Mouse (Mus musculus): ENCODE data around the gene Soga1. TPM values are rescaled to one million over a fixed set of nuclear protein-coding genes. Genes with fewer than 3 reads are reported as not detected.

The Soga1 gene
- polyA plus RNA-seq, 1 experiment from 2014 or later, result 4.4 TPM

- 82% methylated on average over 7 of the region's 7 CpGs for WGBS
- Histone ChIP-seq H3K36me3 (ENCODE audit: control insufficient read depth, insufficient read depth, low read length) (no peaks in the 10 kb centered on the region), H3K4me3 (ENCODE audit: low read length) (no peak overlapping the region), H3K9me3 (ENCODE audit: control insufficient read depth, low read length) (no peaks in the 10 kb centered on the region), H3K4me1 (ENCODE audit: control insufficient read depth, insufficient read depth, low read depth, low read length) (no peaks in the 10 kb centered on the region; the same call in 1 of the 2 replicates), H3K4me2 (ENCODE audit: low read length) (no peak overlapping the region), H3K27ac (ENCODE audit: low read depth, low read length) (no peak overlapping the region), H3K27me3 (replicated peaks; ENCODE audit: control insufficient read depth, insufficient read depth, low read length) (no peaks in the 10 kb centered on the region), H3K9ac (ENCODE audit: low read depth, low read length) (no peak overlapping the region)
- ATAC-seq, result no peak
Measured at GRCm38 (mm10) chr2:157084831-157085585, 6.0 kb upstream of the Soga1 start.

- Histone ChIP-seq H3K27ac (ENCODE audit: low read depth, low read length) (no peak overlapping the region), H3K4me2 (ENCODE audit: low read length) (no peak overlapping the region), H3K4me1 (ENCODE audit: control insufficient read depth, insufficient read depth, low read depth, low read length) (peaks cover 10% of the 10 kb centered on the region), H3K9me3 (ENCODE audit: control insufficient read depth, low read length) (no peaks in the 10 kb centered on the region), H3K4me3 (ENCODE audit: low read length) (no peak overlapping the region), H3K27me3 (replicated peaks; ENCODE audit: control insufficient read depth, insufficient read depth, low read length) (no peaks in the 10 kb centered on the region), H3K9ac (ENCODE audit: low read depth, low read length) (no peak overlapping the region), H3K36me3 (ENCODE audit: control insufficient read depth, insufficient read depth, low read length) (no peaks in the 10 kb centered on the region)
- ATAC-seq, result no peak
- 27% methylated on average over 7 of the region's 7 CpGs for WGBS
Measured at GRCm38 (mm10) chr2:157081960-157082359, 2.9 kb upstream of the Soga1 start.

DNA sequence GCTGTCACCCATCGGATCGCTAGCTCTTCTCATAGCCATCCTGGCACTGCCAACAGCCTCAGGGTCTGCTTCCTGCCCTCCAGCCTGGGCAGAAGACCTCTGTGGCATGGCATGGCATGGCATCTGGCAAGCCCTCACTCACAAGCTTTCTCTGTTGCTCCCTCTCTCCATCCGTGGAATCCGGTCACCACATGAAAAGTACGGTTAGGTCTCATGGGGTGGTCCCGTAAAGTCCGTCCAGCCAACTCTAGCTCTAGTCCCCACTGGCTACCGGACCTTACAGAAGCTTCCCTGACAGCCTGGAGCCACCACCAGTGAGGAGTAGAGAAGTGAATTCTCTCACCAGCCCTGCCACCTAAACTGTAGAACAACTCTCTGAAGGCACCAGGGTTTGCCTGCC is 2.3 kb upstream of the Soga1 start:
- Histone ChIP-seq H3K27me3 (replicated peaks; ENCODE audit: control insufficient read depth, insufficient read depth, low read length) (no peaks in the 10 kb centered on the region), H3K4me3 (ENCODE audit: low read length) (no peak overlapping the region), H3K4me2 (ENCODE audit: low read length) (no peak overlapping the region), H3K9me3 (ENCODE audit: control insufficient read depth, low read length) (no peaks in the 10 kb centered on the region), H3K9ac (ENCODE audit: low read depth, low read length) (no peak overlapping the region), H3K36me3 (ENCODE audit: control insufficient read depth, insufficient read depth, low read length) (no peaks in the 10 kb centered on the region), H3K27ac (ENCODE audit: low read depth, low read length) (no peak overlapping the region), H3K4me1 (ENCODE audit: control insufficient read depth, insufficient read depth, low read depth, low read length) (peaks cover 16% of the 10 kb centered on the region)
- WGBS, result 94% methylated on average over 8 of the region's 8 CpGs
- ATAC-seq, result no peak

- peak; percentile 0; the same call in 1 of the 2 replicates for ATAC-seq
- 7% methylated on average over 16 of the region's 16 CpGs for WGBS
- H3K4me1 ChIP-seq (ENCODE audit: control insufficient read depth, insufficient read depth, low read depth, low read length), result peaks cover 32% of the 10 kb centered on the region
- peak overlapping the region; percentile 96 for H3K4me2 ChIP-seq (ENCODE audit: low read length)
- no peaks in the 10 kb centered on the region for H3K27me3 ChIP-seq (replicated peaks; ENCODE audit: control insufficient read depth, insufficient read depth, low read length)
- peak overlapping the region; percentile 99 for H3K27ac ChIP-seq (ENCODE audit: low read depth, low read length)
- H3K9ac ChIP-seq (ENCODE audit: low read depth, low read length), result peak overlapping the region; percentile 88
- H3K36me3 ChIP-seq (ENCODE audit: control insufficient read depth, insufficient read depth, low read length), result no peaks in the 10 kb centered on the region
- no peaks in the 10 kb centered on the region for H3K9me3 ChIP-seq (ENCODE audit: control insufficient read depth, low read length)
- H3K4me3 ChIP-seq (ENCODE audit: low read length), result peak overlapping the region; percentile 82
Measured at GRCm38 (mm10) chr2:157079701-157080180, 687 bp upstream of the Soga1 start.

- peaks cover 41% of the 10 kb centered on the region for H3K4me1 ChIP-seq (ENCODE audit: control insufficient read depth, insufficient read depth, low read depth, low read length)
- WGBS, result 0% methylated on average over 34 of the region's 79 CpGs
Measured at GRCm38 (mm10) chr2:157078059-157078792, 828 bp downstream of the Soga1 start.

DNA sequence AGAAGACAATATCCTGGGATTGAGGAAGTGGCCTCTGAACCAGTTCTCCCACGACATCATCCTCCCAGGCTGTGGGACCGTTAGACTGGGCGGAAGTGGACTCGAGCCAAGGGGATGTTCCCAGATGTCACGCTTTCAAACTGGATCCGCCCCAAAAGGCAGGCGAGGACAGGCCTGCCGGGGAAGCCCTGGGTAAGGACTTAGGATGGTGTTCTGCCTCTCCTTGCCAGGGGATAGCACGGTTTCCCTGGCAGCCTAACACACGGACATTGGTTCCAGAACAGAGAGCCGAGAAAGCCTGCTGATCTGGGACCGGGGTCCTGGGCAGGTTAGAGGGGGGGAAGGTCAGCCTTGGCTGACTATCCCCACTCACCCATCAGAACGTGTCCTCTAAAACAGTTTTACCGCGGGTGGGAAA is 1.4 kb downstream of the Soga1 start:
- Histone ChIP-seq H3K9ac (ENCODE audit: low read depth, low read length) (peak overlapping the region; percentile 88), H3K27ac (ENCODE audit: low read depth, low read length) (peak overlapping the region; percentile 99), H3K4me2 (ENCODE audit: low read length) (peak overlapping the region; percentile 96), H3K4me1 (ENCODE audit: control insufficient read depth, insufficient read depth, low read depth, low read length) (peaks cover 46% of the 10 kb centered on the region), H3K36me3 (ENCODE audit: control insufficient read depth, insufficient read depth, low read length) (0 out of 2 replicates have a peak, but pooled peaks cover 2% of the 10 kb centered on the region), H3K9me3 (ENCODE audit: control insufficient read depth, low read length) (no peaks in the 10 kb centered on the region), H3K27me3 (replicated peaks; ENCODE audit: control insufficient read depth, insufficient read depth, low read length) (no peaks in the 10 kb centered on the region), H3K4me3 (ENCODE audit: low read length) (peak overlapping the region; percentile 82)
- WGBS, result 0% methylated on average over 15 of the region's 15 CpGs
- ATAC-seq, result peak; percentile 8; the same call in 1 of the 2 replicates

More at GRCm38 (mm10) chr2:157078059-157078792, 828 bp downstream of the Soga1 start:
- H3K4me2 ChIP-seq (ENCODE audit: low read length), result peak overlapping the region; percentile 96
- H3K9ac ChIP-seq (ENCODE audit: low read depth, low read length), result peak overlapping the region; percentile 88
- H3K27me3 ChIP-seq (replicated peaks; ENCODE audit: control insufficient read depth, insufficient read depth, low read length), result no peaks in the 10 kb centered on the region
- no peaks in the 10 kb centered on the region for H3K9me3 ChIP-seq (ENCODE audit: control insufficient read depth, low read length)
- no peak; the same call in 1 of the 2 replicates for ATAC-seq
- peak overlapping the region; percentile 99 for H3K27ac ChIP-seq (ENCODE audit: low read depth, low read length)
- H3K36me3 ChIP-seq (ENCODE audit: control insufficient read depth, insufficient read depth, low read length), result no peaks in the 10 kb centered on the region
- peak overlapping the region; percentile 82 for H3K4me3 ChIP-seq (ENCODE audit: low read length)

GRCm38 (mm10) chr2:157077160-157077559 is 1.9 kb downstream of the Soga1 start:
- Histone ChIP-seq H3K36me3 (ENCODE audit: control insufficient read depth, insufficient read depth, low read length) (0 out of 2 replicates have a peak, but pooled peaks cover 2% of the 10 kb centered on the region), H3K9ac (ENCODE audit: low read depth, low read length) (peak overlapping the region; percentile 88), H3K9me3 (ENCODE audit: control insufficient read depth, low read length) (no peaks in the 10 kb centered on the region), H3K27ac (ENCODE audit: low read depth, low read length) (peak overlapping the region; percentile 99), H3K4me1 (ENCODE audit: control insufficient read depth, insufficient read depth, low read depth, low read length) (peaks cover 51% of the 10 kb centered on the region), H3K4me3 (ENCODE audit: low read length) (peak overlapping the region; percentile 82), H3K4me2 (ENCODE audit: low read length) (peak overlapping the region; percentile 96), H3K27me3 (replicated peaks; ENCODE audit: control insufficient read depth, insufficient read depth, low read length) (no peaks in the 10 kb centered on the region)
- WGBS, result 5% methylated on average over 5 of the region's 5 CpGs
- peak; percentile 0; the same call in 1 of the 2 replicates for ATAC-seq

GRCm38 (mm10) chr2:157076585-157076984 is 2.5 kb downstream of the Soga1 start:
- no peak for ATAC-seq
- Histone ChIP-seq H3K27ac (ENCODE audit: low read depth, low read length) (no peak overlapping the region), H3K9ac (ENCODE audit: low read depth, low read length) (peak overlapping the region; percentile 88), H3K36me3 (ENCODE audit: control insufficient read depth, insufficient read depth, low read length) (0 out of 2 replicates have a peak, but pooled peaks cover 2% of the 10 kb centered on the region), H3K4me1 (ENCODE audit: control insufficient read depth, insufficient read depth, low read depth, low read length) (peaks cover 57% of the 10 kb centered on the region), H3K4me3 (ENCODE audit: low read length) (peak overlapping the region; percentile 82), H3K27me3 (replicated peaks; ENCODE audit: control insufficient read depth, insufficient read depth, low read length) (no peaks in the 10 kb centered on the region), H3K9me3 (ENCODE audit: control insufficient read depth, low read length) (no peaks in the 10 kb centered on the region), H3K4me2 (ENCODE audit: low read length) (peak overlapping the region; percentile 96)
- 76% methylated on average over 7 of the region's 7 CpGs for WGBS

DNA sequence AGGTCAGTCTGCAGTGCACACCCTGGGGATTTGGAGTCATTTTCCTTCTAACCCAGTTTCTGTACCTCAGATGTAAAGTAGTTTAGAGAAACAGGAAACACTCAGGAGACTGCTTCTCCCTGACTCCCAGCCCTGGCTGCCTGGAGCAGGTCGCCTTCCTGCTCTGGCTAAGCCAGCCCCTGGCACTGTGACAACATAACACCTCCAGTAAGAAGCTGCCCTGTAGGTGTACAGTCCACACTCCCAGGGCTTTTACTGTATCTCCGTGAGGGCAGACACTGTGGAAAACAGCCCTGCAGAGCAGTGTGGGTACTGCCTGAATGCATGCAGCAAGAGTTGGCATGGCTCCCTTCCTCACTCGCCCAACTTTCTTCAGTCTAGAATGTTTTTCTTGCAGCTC is 3.4 kb downstream of the Soga1 start:
- peak overlapping the region; percentile 42; the same call in 1 of the 2 replicates for H3K27ac ChIP-seq (ENCODE audit: low read depth, low read length)
- peak overlapping the region; percentile 19; the same call in 1 of the 2 replicates for H3K9ac ChIP-seq (ENCODE audit: low read depth, low read length)
- H3K4me3 ChIP-seq (ENCODE audit: low read length), result peak overlapping the region; percentile 82
- 20% methylated on average over 3 of the region's 3 CpGs for WGBS
- ATAC-seq, result no peak
- H3K36me3 ChIP-seq (ENCODE audit: control insufficient read depth, insufficient read depth, low read length), result 0 out of 2 replicates have a peak, but pooled peaks cover 2% of the 10 kb centered on the region
- H3K4me1 ChIP-seq (ENCODE audit: control insufficient read depth, insufficient read depth, low read depth, low read length), result peaks cover 64% of the 10 kb centered on the region
- H3K9me3 ChIP-seq (ENCODE audit: control insufficient read depth, low read length), result no peaks in the 10 kb centered on the region
- peak overlapping the region; percentile 96 for H3K4me2 ChIP-seq (ENCODE audit: low read length)
- no peaks in the 10 kb centered on the region for H3K27me3 ChIP-seq (replicated peaks; ENCODE audit: control insufficient read depth, insufficient read depth, low read length)

All from hindbrain, embryonic 16.5 days (tissue).